Mouse (Mus musculus) lung, postnatal 25 days (tissue): ENCODE data around the gene Klhl34.

ENCODE experiments used
- DNase-seq: peaks from one replicate; pipeline ENCODE4 v3.0.0; 2022; ENCODE audit warnings: low spot score

The Klhl34 gene

GRCm38 (mm10) chrX:157818207-157818920 lies at the start of gene Klhl34:
Gene Klhl34, plus strand, starts transcription at chrX:157818435.
- DNase-seq: no peak

- DNase-seq: no peak
Observed at GRCm38 (mm10) chrX:157801669-157802068, 16.6 kb upstream of the Klhl34 start.

GRCm38 (mm10) chrX:157809721-157810120 lies 8.5 kb upstream of the Klhl34 start:
- no peak for DNase-seq

- no peak for DNase-seq
Observed at GRCm38 (mm10) chrX:157817571-157818206, 546 bp upstream of the Klhl34 start.

DNA sequence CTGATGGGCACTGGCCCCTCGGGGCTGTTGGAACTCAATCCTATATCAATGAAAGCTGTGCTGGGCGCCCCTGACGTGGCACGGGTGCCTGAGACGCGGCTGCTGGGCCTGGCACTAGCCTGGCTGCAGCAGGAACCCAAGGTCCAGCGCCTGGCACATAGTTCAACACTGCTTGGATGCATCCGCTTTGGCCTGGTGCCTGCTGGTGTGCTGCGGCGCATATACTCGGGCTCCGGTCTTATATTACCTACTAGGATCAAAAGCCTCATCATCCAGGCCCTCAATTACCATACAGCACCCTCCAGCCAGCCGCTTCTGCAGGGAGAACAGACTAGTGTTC lies 656 bp downstream of the Klhl34 start:
- no peak for DNase-seq

- no peak for DNase-seq
Observed at GRCm38 (mm10) chrX:157829983-157830382, 11.7 kb downstream of the Klhl34 start.
